Mouse (Mus musculus) mature B cell (primary cell): ENCODE results near the gene Fubp3.

Experiments used
- in situ Hi-C: fragments of 300-500 bp; cut with MboI; formaldehyde crosslinking; loops from 2 replicates; pipeline ENCODE4 v1.14.3; 2019

The Fubp3 gene

GRCm38 (mm10) chr2:31619208-31619607 is 46.8 kb downstream of the Fubp3 start:
- in situ Hi-C loops = no loop called here

GRCm38 (mm10) chr2:31633531-31633930 is 61.1 kb downstream of the Fubp3 start:
- in situ Hi-C loops = no loop called here

GRCm38 (mm10) chr2:31635281-31636137 is 63.1 kb downstream of the Fubp3 start:
- in situ Hi-C loops = no loop called here

GRCm38 (mm10) chr2:31636138-31636741 is 63.8 kb downstream of the Fubp3 start:
- in situ Hi-C loops = no loop called here

GRCm38 (mm10) chr2:31636742-31637141 is 64.3 kb downstream of the Fubp3 start:
- in situ Hi-C loops = no loop called here

GRCm38 (mm10) chr2:31637311-31637710 is 64.9 kb downstream of the Fubp3 start:
- in situ Hi-C loops = no loop called here

DNA sequence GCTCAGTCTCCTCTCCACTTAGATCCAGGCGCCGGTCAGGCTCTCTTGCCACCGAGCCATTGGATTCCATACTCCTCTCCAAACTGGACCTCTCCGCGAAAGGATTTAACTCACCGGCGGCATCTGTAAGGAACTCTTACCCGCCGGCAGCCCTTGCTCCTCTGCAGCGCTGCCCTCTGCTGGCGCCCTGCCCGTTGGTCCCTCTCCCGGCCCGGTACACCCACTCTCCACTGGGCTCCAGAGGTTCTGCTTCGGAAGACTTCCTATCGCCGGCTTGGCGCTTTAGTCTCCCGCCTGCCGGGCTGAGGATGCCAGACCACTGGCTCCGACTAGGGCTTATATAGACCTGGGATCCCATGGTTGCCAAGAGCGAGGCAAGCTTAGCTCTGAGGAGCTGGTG is 65.4 kb downstream of the Fubp3 start:
- in situ Hi-C loops = no loop called here

DNA sequence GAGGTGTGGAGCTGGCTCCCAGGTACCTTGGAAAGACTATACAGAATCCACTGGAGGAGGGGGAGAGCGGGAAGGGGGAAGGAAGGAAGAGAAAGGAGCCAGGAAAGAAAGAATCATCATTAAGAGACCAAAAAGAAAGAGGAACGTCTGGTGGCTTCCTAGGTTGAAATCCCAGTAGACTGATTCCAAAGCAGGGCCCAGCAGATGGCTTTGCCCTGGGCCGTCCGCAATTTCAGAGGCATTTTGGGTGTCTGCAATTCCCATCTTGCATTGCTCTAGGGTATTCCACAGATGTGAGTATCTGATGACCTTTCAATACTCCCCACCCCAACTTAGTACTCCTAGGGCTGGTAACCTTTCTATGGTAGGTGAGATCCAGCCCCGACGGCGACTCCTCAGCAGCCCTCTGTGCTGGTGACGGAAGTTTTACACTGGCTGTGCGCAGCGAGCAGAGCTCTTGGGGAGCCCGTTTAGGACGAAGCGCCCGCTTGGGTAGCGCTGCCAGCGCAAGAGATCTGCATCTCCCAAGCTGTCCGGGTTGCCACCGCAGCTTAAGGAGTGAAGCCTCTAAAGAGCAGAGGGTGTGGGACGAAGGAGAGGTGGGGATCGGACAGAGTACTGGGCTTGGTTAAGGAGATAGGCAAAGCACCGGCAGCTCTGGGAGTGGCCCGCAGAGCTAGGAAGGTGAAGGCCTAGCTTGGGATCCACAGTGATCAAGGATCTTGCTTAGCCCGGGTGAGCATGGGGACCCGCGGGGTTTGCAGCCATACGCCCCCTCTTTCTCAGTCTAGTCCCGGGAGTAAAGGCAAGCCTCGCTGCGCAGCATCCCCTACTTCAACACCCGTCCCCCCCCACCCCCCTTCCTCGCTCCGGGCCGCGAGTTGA is 66.4 kb downstream of the Fubp3 start:
- in situ Hi-C loops = no loop called here

DNA sequence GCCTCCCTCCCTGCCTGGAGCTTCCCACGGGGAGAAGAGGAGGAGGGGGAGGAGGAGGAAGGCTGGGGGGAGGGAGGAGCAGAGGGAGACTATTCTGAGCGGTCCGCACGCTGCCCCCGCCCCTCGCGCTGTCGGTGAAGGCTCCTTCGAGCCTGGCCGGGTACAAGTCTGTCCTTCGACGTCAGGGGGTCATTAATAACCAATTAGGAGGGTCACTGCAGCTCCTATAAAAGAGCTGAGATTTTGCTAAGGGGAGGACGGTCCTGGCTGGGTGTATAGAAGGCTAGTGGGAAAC is 67.0 kb downstream of the Fubp3 start:
- in situ Hi-C loops = no loop called here

DNA sequence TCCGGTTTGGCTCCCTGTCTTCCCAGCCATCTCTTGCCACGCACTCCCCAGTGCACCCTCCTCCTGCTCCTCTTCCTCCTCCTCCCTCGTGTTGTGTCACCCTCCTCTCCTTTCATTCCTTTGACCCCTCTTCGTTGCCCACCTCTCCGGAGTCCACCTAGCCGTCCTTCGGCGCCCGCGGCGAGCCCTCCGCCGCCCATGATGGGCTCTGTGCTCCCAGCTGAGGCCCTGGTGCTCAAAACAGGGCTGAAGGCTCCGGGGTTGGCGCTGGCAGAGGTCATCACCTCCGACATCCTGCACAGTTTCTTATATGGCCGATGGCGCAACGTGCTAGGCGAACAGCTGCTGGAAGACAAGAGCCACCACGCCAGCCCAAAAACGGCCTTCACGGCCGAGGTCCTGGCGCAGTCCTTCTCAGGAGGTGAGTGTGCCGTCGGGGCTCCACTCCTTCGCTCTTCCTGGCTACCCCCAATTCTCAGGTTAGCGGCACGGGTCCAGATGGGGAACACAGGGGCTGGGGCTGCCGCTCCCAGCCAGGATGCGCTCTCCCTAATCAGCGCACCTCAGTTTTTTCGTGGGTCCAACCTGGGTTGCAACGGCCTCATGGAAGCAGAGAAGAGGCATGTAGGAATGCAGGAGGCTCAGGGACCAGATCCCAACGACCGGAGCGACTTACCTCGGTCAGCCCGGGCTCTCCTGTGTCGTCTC is 67.6 kb downstream of the Fubp3 start, which contains the start of gene Prdm12:
TSS of gene Prdm12 (plus strand) at position 137 of the 708 bp plus-strand sequence.
- in situ Hi-C loops = no loop called here

GRCm38 (mm10) chr2:31640609-31641507 is 68.4 kb downstream of the Fubp3 start:
- in situ Hi-C loops = no loop called here

DNA sequence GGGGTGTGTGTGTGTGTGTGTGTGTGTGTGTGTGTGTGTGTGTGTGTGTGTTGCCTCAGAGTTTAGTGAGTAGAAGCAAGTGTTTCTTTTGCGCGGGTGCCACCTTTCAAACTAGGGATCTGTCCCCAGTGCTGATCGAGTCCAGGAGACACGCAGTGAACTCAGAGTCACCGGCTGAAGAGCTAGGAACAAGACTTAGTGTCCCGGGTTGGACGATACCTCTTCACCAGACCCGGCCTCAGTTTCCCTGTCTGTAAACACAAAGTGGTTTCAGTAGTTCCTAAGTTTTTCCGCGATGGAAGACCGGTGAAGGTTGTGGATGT is 69.0 kb downstream of the Fubp3 start:
- in situ Hi-C loops = no loop called here

DNA sequence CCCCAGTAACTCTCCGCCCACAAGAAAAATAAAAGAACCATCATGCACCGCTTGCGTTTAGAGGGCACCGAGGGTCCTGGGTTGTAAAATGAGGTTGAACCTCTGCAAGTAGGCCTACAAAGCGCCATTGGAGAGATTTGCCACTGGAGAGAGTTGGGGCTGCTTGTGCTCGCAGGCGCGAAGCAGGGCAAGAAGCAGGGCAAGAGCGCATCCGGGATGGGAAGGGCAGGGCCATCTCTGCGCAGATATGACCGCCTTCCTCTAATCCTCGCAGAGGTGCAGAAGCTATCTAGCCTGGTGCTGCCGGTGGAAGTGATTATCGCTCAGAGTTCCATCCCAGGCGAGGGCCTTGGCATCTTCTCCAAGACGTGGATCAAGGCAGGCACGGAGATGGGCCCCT is 69.5 kb downstream of the Fubp3 start:
- in situ Hi-C loops = no loop called here

GRCm38 (mm10) chr2:31653971-31654853 is 81.8 kb downstream of the Fubp3 start:
- in situ Hi-C loops = no loop called here

GRCm38 (mm10) chr2:31654854-31655559 is 82.6 kb downstream of the Fubp3 start:
- in situ Hi-C loops = no loop called here

GRCm38 (mm10) chr2:31656374-31656773 is 83.9 kb downstream of the Fubp3 start:
- in situ Hi-C loops = no loop called here

DNA sequence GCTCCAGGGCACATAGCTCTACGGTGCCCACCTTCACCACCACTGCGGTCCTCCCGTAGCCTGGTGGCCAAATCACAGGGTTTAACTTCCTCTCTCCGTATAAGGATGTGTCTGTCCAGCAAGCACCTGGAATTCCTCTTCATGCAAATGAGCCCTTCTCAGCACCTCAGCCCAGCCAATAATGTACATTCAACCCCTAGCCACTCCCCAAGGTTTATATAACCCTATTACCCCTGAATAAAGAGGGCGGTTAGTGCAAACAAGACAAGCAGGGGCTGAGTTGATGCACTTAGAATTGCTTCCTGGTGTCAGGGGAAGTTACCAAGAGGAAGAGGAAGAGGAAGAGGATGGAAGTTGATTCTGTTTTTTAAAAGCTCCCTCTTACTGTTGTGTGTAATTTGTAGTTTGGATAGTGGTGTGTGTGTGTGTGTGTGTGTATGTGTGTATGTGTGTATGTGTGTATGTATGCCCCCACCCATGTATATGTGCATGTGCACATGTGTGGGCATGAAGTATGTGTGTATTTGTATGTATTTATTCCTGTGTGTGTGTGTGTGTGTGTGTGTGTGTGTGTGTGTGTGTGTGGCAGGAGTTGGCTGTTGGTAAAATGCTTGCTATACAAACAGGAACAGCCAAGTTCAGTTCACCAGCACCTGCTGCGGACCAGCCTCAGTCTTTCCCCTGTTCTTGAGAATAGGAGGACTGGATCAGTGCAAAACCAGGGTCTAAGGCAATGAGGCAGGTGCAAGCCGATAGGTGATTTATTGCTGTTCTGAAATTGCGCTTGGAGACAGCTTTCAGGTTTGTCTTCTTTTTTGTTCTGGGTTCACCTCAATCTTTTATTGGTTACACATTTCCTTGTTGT is 90.7 kb downstream of the Fubp3 start:
- in situ Hi-C loops = no loop called here

DNA sequence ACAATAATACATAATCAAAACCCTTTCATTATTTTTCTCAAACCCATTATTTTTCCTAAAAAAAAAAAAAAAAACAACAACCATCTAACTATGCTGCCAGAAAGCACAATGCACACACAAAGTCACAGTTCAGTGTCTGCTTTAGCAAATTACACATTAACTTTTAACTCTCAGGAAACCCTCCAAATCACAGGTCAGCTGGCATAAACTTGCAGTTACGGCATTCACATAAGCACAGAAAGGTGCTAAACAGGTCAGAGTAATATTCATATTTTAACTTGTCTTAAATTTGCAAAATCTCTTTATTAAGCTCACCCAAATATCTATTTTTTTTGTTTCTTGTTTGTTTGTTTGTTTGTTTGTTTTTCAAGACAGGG is 91.3 kb downstream of the Fubp3 start:
- in situ Hi-C loops = no loop called here
